Mouse (Mus musculus) common myeloid progenitor, adult 5-6 weeks (primary cell): ENCODE measurements around the gene Pros1. TPM values are rescaled to one million over a fixed set of nuclear protein-coding genes. Genes with fewer than 3 reads are reported as not detected.

ENCODE experiments used
- total RNA-seq: library from RNA; stranded (forward); fragments of 200-1000, 187-1606 nt; gene quantifications from 2 replicates; pipeline ENCODE4 v1.2.3, GENCODE M21; 2017

The Pros1 gene
- total RNA-seq, 1 experiment from 2014 or later, result 6.8 TPM

Other genes starting within 250 kb of the Pros1 start
- gene Nsun3, start 67.5 kb upstream of the Pros1 start, total RNA-seq, result 23.6 and 25.5 TPM in 2 replicates
- gene Stx19, start 39.6 kb upstream of the Pros1 start, total RNA-seq, result not detected in 2 replicates
- 12.4 and 14.7 TPM in 2 replicates for gene Arl13b, start 7.3 kb upstream of the Pros1 start, total RNA-seq